Mouse (Mus musculus): Measurements from ENCODE around the gene Gm3043. TPM values are rescaled to one million over a fixed set of nuclear protein-coding genes. Genes with fewer than 3 reads are reported as not detected.
"Not testable (repeated sequence)": the region's sequence is repeated elsewhere in the genome, so short reads cannot be mapped to it uniquely, and the experiment has no call there.

The Gm3043 gene
- polyA plus RNA-seq (2012; rRNA removed): not detected in 2 replicates

GRCm38 (mm10) chr14:3688483-3688882, at the start of gene Gm3043:
Gene Gm3043 (plus strand): TSS chr14:3688783.
- not testable (repeated sequence) for DNase-seq (ENCODE audit: extremely low spot score in 1 of 2, low spot score in 1 of 2)

DNA sequence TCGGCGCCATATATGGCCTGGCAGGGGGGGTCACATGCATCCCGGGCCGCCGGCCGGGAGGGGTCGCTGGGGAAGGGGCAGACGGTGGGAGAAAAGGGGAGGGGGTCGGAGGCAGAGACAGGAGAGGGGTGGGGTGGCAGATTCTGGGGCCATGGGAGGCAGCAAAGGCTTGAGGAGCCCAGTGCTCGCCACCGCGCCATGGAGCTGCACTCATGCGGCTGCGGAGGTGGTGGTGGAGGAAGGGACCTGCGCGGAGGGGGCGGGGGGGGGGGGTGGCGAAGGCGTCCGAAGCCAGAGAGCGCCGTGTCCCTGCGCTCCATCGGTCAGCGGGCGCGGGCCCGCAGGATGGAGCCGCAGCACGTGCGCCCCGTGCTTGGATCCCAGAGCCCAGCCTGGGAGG, 36.9 kb upstream of the Gm3043 start, which contains the start of gene Gm3020:
Gm3020 (plus strand) TSS at position 301 of the 400 bp plus-strand sequence.
- not testable (repeated sequence) for DNase-seq (ENCODE audit: extremely low spot score in 1 of 2, low spot score in 1 of 2)

Other genes with a start within 250 kb of the Gm3043 start
- gene Gm10408, start 239.4 kb upstream of the Gm3043 start, polyA plus RNA-seq (2012; rRNA removed): not detected in 2 replicates
- not detected in 2 replicates for gene Gm3012, start 54.3 kb upstream of the Gm3043 start, polyA plus RNA-seq (2012; rRNA removed)
- 0.95 and 1.3 TPM in 2 replicates for gene Gm3020, start 36.8 kb upstream of the Gm3043 start, polyA plus RNA-seq (2012; rRNA removed)
- gene Gm3002, start 121.3 kb downstream of the Gm3043 start, polyA plus RNA-seq (2012; rRNA removed): 1.4 TPM in 2 replicates
- not detected in 2 replicates for gene Gm3033, start 157.5 kb downstream of the Gm3043 start, polyA plus RNA-seq (2012; rRNA removed)
- gene Gm2916, start 195.4 kb downstream of the Gm3043 start, polyA plus RNA-seq (2012; rRNA removed): 0.29 and 0.30 TPM in 2 replicates
- not detected in 2 replicates for gene Gm3029, start 243.0 kb downstream of the Gm3043 start, polyA plus RNA-seq (2012; rRNA removed)

All from frontal cortex, adult 2 months (tissue).